Mouse (Mus musculus) left cerebral cortex, adult 8-10 months (tissue): Measurements from ENCODE around the gene Pik3ca. TPM values are rescaled to one million over a fixed set of nuclear protein-coding genes. Genes with fewer than 3 reads are reported as not detected.

ENCODE experiments used
- DNase-seq, 2 experiments: peaks; one replicate each; pipeline ENCODE4 v3.0.0; 2022; ENCODE audit warnings: low spot score in 2 of 2
- total RNA-seq, 4 experiments: library from RNA; stranded (reverse); gene quantifications; 2 replicates each; pipeline ENCODE4 v1.2.4; 2022

Pik3ca gene
- total RNA-seq, 4 experiments from 2014 or later: 59.1 to 68.3 (median 61.0) TPM

DNA sequence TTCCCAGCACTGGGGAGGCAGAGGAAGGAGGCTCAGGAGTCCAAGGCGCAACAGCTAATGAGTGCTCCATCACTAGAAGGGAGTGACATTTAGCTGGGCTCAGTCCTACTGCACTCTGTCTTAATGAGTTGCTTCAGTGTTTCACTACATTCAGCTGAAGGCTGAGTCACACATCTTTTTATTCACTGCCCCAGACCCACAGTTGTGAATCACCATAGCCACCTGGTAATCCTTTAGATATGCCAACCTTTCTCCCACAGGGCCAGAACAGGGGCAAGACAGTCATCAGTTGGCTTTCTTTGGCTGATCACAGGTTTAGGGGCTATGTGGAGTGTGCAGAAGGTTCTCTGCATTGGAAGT lies 99.2 kb downstream of the Pik3ca start:
- DNase-seq: no peak

DNA sequence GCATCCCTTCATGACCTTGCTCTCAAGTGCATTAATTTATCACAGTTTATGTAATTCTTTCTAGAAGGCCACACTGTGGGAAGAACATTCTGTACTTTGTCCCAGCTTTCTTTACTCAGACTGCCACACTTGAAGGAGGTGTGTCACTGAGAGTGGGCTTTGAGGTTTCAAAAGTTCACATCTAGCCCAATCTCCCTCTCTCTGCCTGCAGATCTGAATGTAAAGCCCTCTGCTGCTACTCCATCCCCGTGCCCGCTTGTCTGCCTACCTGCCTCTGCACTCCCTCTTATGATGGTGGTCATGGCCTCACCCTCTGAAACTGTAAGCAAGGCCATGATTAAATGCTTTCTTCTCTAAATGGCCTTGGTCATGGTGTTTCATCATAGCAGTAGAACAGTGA lies 102.9 kb downstream of the Pik3ca start:
- DNase-seq: no peak

DNA sequence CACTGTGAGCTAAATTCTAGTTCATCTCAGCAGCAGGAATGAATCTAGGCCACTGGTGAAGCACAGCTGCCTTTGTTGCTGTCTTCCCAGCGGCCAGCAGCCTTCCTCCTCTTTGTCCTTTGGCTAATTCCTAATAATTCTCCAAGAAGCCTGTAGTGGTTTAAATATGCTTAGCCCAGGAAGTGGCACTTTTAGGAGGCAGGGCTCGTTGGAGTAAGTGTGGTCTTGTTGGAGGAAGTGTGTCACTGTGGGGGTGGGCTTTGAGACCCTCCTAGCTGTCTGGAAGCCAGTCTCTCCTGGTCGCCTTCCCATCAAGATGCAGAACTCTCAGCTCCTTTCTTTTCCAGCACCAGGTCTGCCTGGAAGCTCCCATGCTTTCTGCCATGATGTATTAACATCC lies 108.4 kb downstream of the Pik3ca start:
- no peak for DNase-seq

DNA sequence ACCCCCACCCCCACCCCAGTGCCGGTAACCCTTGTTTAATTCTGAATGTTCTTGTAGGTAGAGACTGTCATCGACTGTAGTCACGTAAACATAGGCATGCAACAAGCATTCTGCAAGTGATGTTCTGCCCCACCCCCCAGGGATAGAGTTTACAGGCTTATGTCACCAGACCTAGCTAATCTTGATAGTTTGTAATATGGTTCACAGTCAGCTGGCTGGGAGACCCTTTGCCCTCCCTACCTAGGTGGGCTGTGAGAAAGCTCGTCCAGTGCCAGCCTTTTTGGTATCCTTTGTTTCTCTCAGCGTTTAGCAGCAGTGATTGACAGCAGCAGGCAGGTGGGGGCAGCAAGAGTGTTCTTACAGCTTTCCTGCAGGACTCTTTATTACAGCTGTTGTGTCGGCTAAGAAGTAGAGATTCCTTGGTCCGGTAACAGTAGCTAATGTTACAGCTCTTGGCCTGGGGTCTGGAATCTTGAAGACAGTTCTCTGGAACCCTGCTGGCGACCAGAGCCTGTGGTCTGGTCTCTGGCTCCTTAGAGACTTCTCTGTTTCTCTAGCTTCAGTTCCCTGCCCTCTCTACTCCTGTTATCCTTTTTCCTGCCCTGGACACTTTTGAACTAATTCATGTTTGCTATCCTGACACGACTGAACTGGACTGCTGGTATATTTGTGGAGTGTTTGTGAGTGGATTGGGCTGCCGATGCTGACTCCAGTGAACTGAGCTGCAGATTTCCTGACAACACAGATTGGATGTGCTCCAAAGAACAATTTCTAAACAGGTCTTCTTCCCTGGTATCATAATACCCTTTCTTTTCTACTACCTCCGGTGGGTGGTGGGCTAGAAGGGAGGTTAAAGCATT lies 109.1 kb downstream of the Pik3ca start:
- no peak for DNase-seq

DNA sequence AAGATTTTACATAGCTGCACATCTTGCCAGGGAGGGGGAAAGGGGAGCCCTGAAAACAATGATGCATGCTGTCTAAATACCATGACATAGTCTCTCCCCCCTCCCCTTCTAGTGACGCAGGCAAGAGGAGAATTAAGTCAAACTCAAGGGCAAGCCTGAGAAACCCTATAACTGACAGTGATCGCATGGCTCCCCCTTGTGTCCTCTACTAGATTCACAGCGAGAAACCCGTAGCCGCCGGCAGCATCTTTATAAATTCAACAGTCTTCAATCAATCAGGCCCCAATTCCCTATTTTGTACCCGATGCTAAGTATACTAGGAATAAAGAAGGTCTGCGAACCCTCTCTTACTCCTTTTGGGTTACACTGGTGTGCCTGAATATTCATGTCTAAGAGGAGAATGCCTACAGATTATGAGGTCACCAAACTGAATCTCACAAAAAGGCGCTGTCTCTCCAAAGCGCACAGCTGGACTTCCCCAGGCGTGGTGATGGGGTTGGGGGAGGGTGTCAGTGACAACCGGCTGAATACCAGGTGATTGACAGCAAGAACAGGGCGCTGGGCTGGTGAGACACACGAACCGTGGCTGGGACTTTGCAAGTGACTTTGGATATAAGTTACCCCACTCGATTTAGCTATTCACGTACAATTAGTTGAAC lies 111.3 kb downstream of the Pik3ca start:
- DNase-seq: peak; percentile 41 to 51

DNA sequence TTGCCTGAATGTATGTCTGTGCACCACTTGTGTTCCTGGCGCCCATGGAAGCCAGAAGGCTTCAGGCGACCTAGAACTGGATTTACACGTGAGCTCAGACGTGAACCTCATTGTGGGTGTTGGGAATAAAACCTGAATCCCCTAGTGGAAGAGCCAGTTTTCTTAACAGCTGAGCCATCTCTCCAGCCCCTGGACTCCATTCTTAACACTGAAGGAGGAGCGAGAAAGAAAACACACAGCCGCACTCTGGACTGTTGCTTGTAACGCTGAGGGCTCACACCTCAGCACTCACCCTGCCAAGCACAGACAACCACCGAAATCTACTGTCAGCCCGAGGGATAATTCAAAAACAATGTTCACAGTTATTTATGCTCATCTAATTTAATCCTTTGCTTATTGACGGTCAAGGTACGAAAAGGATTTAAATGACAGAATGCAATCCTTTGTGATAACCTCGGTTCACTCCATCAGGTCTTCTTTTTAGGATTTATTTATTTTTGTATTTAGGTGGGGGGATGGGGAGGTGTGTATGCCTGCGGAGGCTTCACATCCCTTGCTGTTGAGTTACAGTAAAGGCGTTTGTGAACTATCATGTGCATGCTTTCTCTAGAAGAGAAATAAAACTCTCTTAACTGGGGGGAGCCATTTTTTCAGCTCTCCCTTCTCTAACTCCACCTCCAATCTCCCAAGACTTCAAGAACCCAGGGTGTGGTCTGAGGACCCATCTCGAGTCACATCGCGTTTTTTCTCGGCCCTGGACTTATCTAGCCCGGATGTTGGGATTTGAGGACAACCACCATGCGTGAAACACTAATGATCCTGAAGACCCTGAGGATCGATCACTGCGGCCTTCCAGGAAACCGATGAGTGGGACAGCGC lies 112.3 kb downstream of the Pik3ca start, which contains the start of gene Zfp639:
Zfp639 (plus strand) TSS at position 764 of the 879 bp plus-strand sequence.
- no peak for DNase-seq

DNA sequence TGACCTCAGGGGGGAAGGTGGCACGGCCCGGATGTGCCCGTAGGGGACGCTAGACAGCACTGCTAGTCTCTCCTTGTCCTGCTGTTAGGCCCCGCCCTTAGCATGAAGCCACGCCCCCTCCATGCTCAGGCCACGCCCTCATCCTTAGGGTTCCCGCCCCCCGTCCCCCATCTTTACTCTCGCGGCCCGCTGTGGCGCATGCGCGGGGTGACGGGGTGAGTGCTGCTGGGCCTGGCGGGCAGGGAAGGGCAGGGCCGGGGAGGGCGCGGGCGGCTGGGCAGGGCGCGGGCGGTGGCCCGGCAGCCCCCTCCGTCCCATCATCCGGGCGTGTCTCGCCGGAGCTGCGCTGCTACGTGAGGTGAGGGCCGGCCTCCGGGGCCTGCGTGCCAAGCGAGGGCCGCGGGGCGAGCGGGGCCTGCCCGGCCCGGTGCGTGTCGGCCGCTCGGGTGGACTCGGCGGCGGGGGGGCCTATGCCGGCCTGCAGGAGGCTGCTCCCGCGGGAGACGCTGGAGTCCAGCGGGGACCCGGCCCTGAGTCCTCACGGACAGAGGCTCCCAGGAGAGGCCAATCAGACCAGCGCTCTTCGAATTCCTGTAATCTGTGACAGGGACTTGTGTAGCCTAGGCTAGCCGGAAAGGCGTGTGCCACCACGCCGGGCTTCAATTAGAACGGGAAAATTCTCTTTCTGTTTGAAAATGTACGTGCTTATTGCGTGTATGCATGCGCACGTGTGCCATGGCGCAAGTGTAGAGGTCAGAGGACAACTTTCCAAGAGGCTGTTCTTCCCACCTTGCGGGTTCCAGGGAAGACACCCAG lies 113.1 kb downstream of the Pik3ca start:
- DNase-seq: peak; percentile 91 to 95

DNA sequence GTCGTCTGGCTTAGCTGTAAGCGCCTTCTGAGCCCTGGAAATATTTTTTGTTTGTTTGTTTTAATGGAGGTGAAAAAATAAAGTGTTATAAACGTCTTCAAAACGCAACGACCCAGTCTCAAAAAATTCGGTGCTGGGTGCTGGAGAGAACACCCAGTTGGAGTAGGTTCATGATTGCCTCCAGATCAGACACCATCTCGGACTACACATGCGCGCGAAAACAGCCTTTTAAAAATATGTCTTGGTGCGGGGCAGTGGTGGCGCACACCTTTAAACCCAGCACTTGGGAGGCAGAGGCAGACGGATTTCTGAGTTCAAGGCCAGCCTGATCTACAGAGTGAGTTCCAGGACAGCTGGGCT lies 113.7 kb downstream of the Pik3ca start:
- DNase-seq: no peak

DNA sequence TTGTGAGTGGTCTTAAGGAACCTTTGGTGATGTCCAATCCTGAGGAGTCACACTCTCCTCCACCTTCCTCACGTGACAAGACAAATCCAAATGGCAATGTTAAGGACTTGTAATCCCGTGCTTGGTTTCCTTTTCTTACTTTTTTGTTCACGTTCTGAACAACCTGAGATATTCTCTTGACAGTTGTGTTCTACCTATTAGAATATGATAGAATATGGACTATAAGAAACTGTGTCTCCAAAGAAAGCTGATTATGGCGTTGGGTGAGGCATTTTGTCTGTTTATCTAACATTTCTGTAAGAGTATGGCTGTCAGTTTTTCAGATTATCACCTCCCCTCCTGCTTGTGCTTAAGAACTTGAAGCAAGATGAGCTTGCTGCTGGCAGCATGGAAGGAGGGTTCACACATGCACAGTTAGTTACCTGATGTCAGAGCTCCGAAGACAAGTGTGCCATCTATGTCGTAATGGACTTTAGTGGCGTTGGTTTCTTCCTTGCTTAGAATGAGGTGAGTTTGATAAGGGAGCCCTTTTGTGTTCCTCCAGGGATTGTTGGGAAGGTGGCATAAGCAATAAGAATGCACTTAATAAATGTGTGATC lies 115.3 kb downstream of the Pik3ca start:
- no peak for DNase-seq

DNA sequence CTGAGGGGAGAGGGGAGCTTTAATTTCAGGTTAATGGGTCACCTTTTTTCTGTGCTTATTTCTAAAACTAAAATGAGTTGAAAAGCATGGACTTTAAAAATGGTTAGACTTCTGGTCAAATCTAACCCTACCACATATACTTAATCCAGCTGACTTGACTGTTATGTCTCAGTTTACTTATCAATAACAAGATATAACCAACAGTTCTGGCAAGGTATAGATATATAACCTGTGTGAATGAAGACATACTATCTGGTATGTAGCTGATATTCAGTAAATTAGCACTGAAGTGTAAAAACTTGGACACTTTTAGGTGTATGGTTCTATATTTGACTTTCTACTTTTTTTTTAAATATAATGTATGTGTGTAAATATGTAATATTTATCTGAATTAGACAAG lies 116.1 kb downstream of the Pik3ca start:
- no peak for DNase-seq

Other genes with a start within 250 kb of the Pik3ca start
- 10 to 100 TPM; 67.5 to 74.8 (median 70.6) TPM for gene Zmat3, start 31.7 kb upstream of the Pik3ca start, total RNA-seq
- under 1 TPM; 0.37 to 0.82 (median 0.53) TPM for gene Kcnmb3, start 94.6 kb downstream of the Pik3ca start, total RNA-seq
- 10 to 100 TPM; 35.3 to 42.7 (median 39.7) TPM for gene Zfp639, start 112.6 kb downstream of the Pik3ca start, total RNA-seq
- gene Mfn1, start 131.8 kb downstream of the Pik3ca start, total RNA-seq: 100 to 1,000 TPM in 2 of 4 experiments, 10 to 100 TPM in 2; 93.5 to 111 (median 104) TPM
- 10 to 100 TPM; 25.6 to 41.5 (median 36.0) TPM for gene Gnb4, start 218.9 kb downstream of the Pik3ca start, total RNA-seq